Mouse (Mus musculus) bone marrow macrophage, adult 2 months (primary cell): Measurements from ENCODE around the gene Sfta2. TPM values are rescaled to one million over a fixed set of nuclear protein-coding genes. Genes with fewer than 3 reads are reported as not detected.

ENCODE experiments used
- H3K27ac ChIP-seq: 2 replicates; pipeline ENCODE4 v1.5.1; 2012; ENCODE audit warnings: low read depth, low read length; ENCODE audit not compliant: insufficient read depth
- H3K4me1 ChIP-seq: 2 replicates; pipeline ENCODE4 v1.6.1; 2012; ENCODE audit warnings: low read length; ENCODE audit not compliant: control insufficient read depth, insufficient read depth
- H3K4me3 ChIP-seq: 2 replicates; pipeline ENCODE4 v1.5.1; 2012; ENCODE audit warnings: mild to moderate bottlenecking, low read length, moderate library complexity; ENCODE audit not compliant: insufficient read depth
- CTCF ChIP-seq: IDR thresholded peaks from 2 replicates; pipeline ENCODE4 v1.5.1; 2012; ENCODE audit warnings: low read depth, mild to moderate bottlenecking, low read length, moderate library complexity
- POLR2A ChIP-seq: IDR thresholded peaks from 2 replicates; pipeline ENCODE4 v1.6.1; 2012; ENCODE audit warnings: mild to moderate bottlenecking, low read depth, low read length, borderline replicate concordance
- polyA plus RNA-seq: library from polyadenylated mRNA; stranded (reverse); fragments of >200 nt; gene quantifications from 2 replicates; pipeline ENCODE4 v1.2.4, GENCODE M21; 2012; ENCODE audit not compliant: missing spikeins, insufficient read depth, insufficient read length

Sfta2 gene
- polyA plus RNA-seq, 1 experiment = not detected

DNA sequence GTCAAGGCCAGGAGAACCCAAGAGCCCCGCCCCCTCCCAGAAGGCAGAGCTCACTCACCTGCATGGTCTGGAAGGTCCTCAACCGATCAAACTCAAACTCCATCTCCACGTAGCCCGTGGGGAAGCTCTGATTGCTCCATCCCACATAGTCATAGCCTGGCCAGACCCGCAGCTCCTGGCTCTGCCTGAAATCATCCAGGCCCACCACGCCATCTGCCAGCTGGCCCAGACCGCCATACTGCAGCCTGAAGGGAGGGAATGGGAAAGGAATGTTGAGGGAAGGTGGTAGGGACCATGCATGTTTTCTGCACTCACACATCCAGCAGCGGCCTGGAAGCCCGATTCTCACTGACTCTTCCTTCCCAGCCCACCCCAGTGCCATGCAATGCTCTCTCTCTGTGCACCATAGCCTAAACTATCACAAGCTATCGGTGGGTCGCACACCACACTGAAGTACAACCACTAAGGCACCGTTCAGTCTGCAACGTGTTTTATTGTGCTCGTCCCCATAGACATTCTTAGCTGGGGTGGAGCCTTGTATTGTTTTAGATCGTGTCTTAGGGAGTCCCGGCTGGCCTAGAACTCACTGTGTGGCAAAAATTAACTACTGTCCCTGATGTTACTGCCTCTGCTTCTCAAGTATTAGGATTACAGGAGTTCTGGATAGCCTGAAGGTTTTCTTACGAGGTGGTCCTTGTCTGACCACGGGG, 88.7 kb downstream of the Sfta2 start:
- H3K4me3 ChIP-seq = no peak overlapping the region
- no peak for TF ChIP-seq CTCF
- TF ChIP-seq POLR2A = no peak
- no peak overlapping the region for H3K27ac ChIP-seq
- H3K4me1 ChIP-seq = no peaks in the 10 kb centered on the region

DNA sequence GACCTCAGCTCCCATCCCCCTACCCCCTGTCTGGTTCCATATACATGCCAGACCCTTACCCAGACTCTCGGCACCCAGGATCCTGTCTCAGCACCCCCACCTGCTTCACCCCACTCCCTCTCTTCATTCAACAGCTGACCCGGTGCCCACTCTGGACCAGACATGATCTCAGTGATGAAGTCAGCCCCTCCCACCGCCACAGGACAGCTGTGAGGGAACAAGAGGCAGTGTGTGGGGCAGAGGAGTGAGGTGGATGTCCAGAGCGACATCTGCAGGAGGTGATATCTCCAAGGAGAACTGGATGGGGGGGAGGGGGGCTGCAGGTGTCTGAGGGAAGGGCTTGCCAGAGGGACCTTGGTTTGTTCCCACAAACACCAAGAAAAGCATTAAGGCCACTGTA, 90.5 kb downstream of the Sfta2 start:
- no peak overlapping the region for H3K27ac ChIP-seq
- H3K4me3 ChIP-seq = no peak overlapping the region
- no peaks in the 10 kb centered on the region for H3K4me1 ChIP-seq
- TF ChIP-seq POLR2A = no peak
- TF ChIP-seq CTCF = no peak

DNA sequence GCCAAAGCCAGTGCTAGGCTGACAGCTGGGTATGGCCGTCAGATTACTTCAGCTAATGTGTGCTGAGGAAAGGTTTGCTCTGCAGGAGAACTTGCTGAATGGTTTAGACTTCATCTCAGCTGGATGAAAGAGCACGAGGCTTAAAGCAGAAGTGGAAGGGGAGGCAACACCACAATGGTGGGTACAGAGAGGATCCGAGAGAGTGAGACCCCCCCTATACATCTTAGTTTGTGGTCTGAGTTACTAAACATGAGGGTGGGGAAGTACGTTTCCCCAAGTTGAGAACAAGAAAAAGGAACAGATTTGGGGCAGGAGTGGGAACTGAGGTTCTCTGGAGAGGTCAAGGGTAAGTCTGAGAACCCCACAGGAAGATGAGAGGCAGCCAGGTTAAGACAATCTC, 91.0 kb downstream of the Sfta2 start:
- H3K4me1 ChIP-seq = no peaks in the 10 kb centered on the region
- H3K4me3 ChIP-seq = no peak overlapping the region
- no peak overlapping the region for H3K27ac ChIP-seq
- TF ChIP-seq CTCF (no peak), POLR2A (no peak)

- Histone ChIP-seq H3K27ac (no peak overlapping the region), H3K4me1 (no peaks in the 10 kb centered on the region), H3K4me3 (no peak overlapping the region)
- TF ChIP-seq CTCF (no peak), POLR2A (no peak)
These were observed 92.6 kb downstream of the Sfta2 start for GRCm38 (mm10) chr17:35693906-35694305.

DNA sequence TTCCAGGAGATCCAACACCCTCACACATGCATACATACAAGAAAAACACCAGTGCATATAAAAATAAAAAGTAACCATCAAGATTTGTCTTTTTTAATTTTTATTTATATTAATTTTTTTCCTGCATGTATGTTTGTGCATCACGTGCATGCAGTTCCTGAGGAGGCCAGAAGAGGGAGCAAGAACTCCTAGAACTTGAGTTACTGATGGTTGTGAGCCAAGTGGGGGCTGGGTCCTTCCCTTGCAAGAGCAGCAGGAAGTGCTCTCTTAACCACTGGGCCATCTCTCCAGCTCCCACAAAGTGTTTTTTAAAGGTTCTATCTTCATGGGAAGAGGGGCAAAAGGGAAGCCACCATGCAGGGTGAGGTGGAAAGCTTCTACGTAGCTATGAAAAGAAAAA, 93.9 kb downstream of the Sfta2 start:
- no peak overlapping the region for H3K27ac ChIP-seq
- H3K4me1 ChIP-seq = no peaks in the 10 kb centered on the region
- no peak overlapping the region for H3K4me3 ChIP-seq
- no peak for TF ChIP-seq CTCF
- TF ChIP-seq POLR2A = no peak

DNA sequence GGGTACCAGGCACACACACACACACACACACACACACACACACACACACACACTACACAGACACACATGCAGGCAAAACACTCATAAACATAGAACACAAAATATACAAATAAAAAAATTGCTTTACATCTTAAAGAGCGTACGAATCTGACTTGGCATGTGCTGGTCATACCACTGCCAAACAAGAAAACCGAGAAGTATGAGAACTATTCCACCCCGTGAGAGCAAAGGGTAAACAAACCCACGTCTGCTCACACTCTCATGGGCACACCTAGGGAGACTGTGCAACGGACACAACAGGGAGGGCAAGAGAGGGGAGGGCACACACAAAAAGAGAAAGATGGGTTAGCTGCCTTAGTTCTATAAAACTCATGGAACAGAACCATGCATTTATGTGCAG, 95.3 kb downstream of the Sfta2 start:
- H3K4me1 ChIP-seq = no peaks in the 10 kb centered on the region
- TF ChIP-seq POLR2A = no peak
- no peak for TF ChIP-seq CTCF

GRCm38 (mm10) chr17:35697429-35697758, 96.0 kb downstream of the Sfta2 start:
- H3K4me3 ChIP-seq = no peak overlapping the region
- no peak overlapping the region for H3K27ac ChIP-seq
- H3K4me1 ChIP-seq = no peaks in the 10 kb centered on the region
- no peak for TF ChIP-seq CTCF
- TF ChIP-seq POLR2A = no peak

More for the DNA sequence above, 95.3 kb downstream of the Sfta2 start:
- Histone ChIP-seq H3K4me3 (no peak overlapping the region), H3K27ac (no peak overlapping the region)

- Histone ChIP-seq H3K27ac (no peak overlapping the region), H3K4me3 (no peak overlapping the region)
These were observed 96.6 kb downstream of the Sfta2 start for GRCm38 (mm10) chr17:35697759-35698500.

DNA sequence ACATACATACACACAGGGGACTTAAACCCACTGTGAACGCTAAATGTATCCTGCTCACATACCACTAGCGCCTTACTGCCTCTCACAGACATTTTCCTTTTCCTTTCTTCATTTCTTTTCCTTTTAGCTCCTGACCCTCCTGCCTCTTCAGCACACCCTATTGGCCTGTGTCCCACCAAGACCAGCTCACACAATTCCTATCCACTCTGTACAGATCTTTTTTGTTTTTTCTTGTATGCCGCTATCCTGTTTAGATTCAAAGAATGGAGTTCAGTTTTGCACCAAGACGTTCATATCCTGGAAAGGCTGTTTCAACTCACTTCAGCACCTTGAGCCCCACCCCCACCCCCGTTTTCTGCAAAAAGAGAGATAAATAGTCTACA, 97.1 kb downstream of the Sfta2 start:
- Histone ChIP-seq H3K4me3 (no peak overlapping the region), H3K27ac (no peak overlapping the region), H3K4me1 (no peaks in the 10 kb centered on the region)
- TF ChIP-seq POLR2A = no peak
- TF ChIP-seq CTCF = no peak

More at GRCm38 (mm10) chr17:35697759-35698500, 96.6 kb downstream of the Sfta2 start:
- no peak for TF ChIP-seq CTCF
- TF ChIP-seq POLR2A = no peak
- H3K4me1 ChIP-seq = no peaks in the 10 kb centered on the region

DNA sequence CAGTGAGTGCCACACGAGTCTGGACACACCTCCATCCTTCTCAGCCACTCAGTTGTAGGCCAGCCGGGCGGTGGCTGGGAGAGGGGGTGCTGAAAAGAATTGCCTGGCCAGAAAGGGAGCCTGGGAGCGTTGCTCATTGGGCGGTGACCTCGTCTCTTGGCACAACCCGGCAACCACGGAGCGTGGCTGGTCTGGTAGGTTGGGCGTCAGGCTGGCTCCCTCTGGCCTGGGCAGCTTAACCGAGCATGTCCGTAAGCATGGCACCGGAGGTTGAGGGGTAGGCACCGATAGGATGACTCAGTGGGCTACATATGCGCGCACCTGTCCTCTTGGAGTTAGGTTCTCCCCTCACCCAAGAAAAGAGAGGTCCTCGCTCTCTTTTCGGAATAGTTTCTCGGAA, 98.6 kb downstream of the Sfta2 start:
- Histone ChIP-seq H3K4me3 (peak overlapping the region; percentile 24; the same call in 1 of the 2 replicates), H3K27ac (no peak overlapping the region), H3K4me1 (no peaks in the 10 kb centered on the region)
- TF ChIP-seq CTCF = no peak
- no peak for TF ChIP-seq POLR2A

Other genes starting within 250 kb of the Sfta2 start
- gene H2-Q4, start 221.9 kb upstream of the Sfta2 start, polyA plus RNA-seq = 87.8 and 102 TPM in 2 replicates
- 3.0 and 3.4 TPM in 2 replicates for gene H2-Q6, start 176.7 kb upstream of the Sfta2 start, polyA plus RNA-seq
- 15.8 and 18.3 TPM in 2 replicates for gene H2-Q7, start 162.4 kb upstream of the Sfta2 start, polyA plus RNA-seq
- gene H2-Q10, start 131.5 kb upstream of the Sfta2 start, polyA plus RNA-seq = 5.8 TPM in 2 replicates
- not detected in 2 replicates for gene Pou5f1, start 95.5 kb upstream of the Sfta2 start, polyA plus RNA-seq
- gene Tcf19, start 84.7 kb upstream of the Sfta2 start, polyA plus RNA-seq = 19.5 and 22.6 TPM in 2 replicates
- gene Cchcr1, start 84.4 kb upstream of the Sfta2 start, polyA plus RNA-seq = 9.8 and 12.6 TPM in 2 replicates
- gene Psors1c2, start 68.3 kb upstream of the Sfta2 start, polyA plus RNA-seq = not detected in 2 replicates
- 0.27 and 0.40 TPM in 2 replicates for gene Cdsn, start 49.4 kb upstream of the Sfta2 start, polyA plus RNA-seq
- gene 2300002M23Rik, start 34.1 kb upstream of the Sfta2 start, polyA plus RNA-seq = not detected in 2 replicates
- not detected in 2 replicates for gene Gm9573, start 25.1 kb downstream of the Sfta2 start, polyA plus RNA-seq
- gene Mucl3, start 42.1 kb downstream of the Sfta2 start, polyA plus RNA-seq = not detected in 2 replicates
- gene Vars2, start 66.0 kb downstream of the Sfta2 start, polyA plus RNA-seq = 10.2 and 12.1 TPM in 2 replicates
- 12.2 and 15.8 TPM in 2 replicates for gene Gtf2h4, start 72.2 kb downstream of the Sfta2 start, polyA plus RNA-seq
- 0.60 and 0.63 TPM in 2 replicates for gene Ddr1, start 103.1 kb downstream of the Sfta2 start, polyA plus RNA-seq
- 40.6 and 46.7 TPM in 2 replicates for gene Ier3, start 220.1 kb downstream of the Sfta2 start, polyA plus RNA-seq
- gene Flot1, start 221.7 kb downstream of the Sfta2 start, polyA plus RNA-seq = 52.7 and 69.3 TPM in 2 replicates
- 481 and 519 TPM in 2 replicates for gene Tubb5, start 236.8 kb downstream of the Sfta2 start, polyA plus RNA-seq
- 16.1 and 17.7 TPM in 2 replicates for gene Mdc1, start 240.0 kb downstream of the Sfta2 start, polyA plus RNA-seq